Mouse (Mus musculus) liver, embryonic 16.5 days (tissue): Measurements from ENCODE around the gene Serpinb13. TPM values are rescaled to one million over a fixed set of nuclear protein-coding genes. Genes with fewer than 3 reads are reported as not detected.

Source experiments
- ATAC-seq: fragments of 200-750 bp; cut with Nextera tagmentation; 2 replicates; pipeline ENCODE4 v1.8.0; 2017; ENCODE audit warnings: low read depth, mild to moderate bottlenecking, moderate number of reproducible peaks, moderate library complexity
- H3K27ac ChIP-seq: fragments of 300-500 bp; sonication (generic); 2 replicates; pipeline ENCODE4 v1.5.1; 2014; ENCODE audit warnings: mild to moderate bottlenecking, low read length
- H3K27me3 ChIP-seq: fragments of 300-500 bp; sonication (generic); 2 replicates; pipeline ENCODE4 v1.6.1; 2014; ENCODE audit warnings: low read depth, low read length, mixed read lengths; ENCODE audit not compliant: control insufficient read depth, insufficient read depth
- H3K36me3 ChIP-seq: fragments of 300-500 bp; sonication (generic); 2 replicates; pipeline ENCODE4 v1.6.1; 2014; ENCODE audit warnings: mild to moderate bottlenecking; ENCODE audit not compliant: control insufficient read depth, insufficient read depth
- H3K4me1 ChIP-seq: fragments of 300-500 bp; sonication (generic); 2 replicates; pipeline ENCODE4 v1.6.1; 2014; ENCODE audit warnings: low read depth, low read length, mixed read lengths; ENCODE audit not compliant: control insufficient read depth
- H3K4me2 ChIP-seq: fragments of 300-500 bp; sonication (generic); 2 replicates; pipeline ENCODE4 v1.6.1; 2014; ENCODE audit warnings: low read depth, low read length, mixed read lengths
- H3K4me3 ChIP-seq: fragments of 300-500 bp; sonication (generic); 2 replicates; pipeline ENCODE4 v1.5.1; 2014; ENCODE audit warnings: low read depth, mild to moderate bottlenecking, low read length
- H3K9ac ChIP-seq: fragments of 300-500 bp; sonication (generic); 2 replicates; pipeline ENCODE4 v1.6.1; 2014; ENCODE audit warnings: low read depth, low read length
- H3K9me3 ChIP-seq: fragments of 300-500 bp; sonication (generic); replicated peaks from 2 replicates; pipeline ENCODE4 v1.6.1; 2016; ENCODE audit warnings: low read length; ENCODE audit not compliant: control insufficient read depth
- WGBS: fragments of 180-500 bp; shearing (Covaris S2); extraction: QIAGEN DNeasy Blood & Tissue Kit; methylation state at CpG from one replicate; pipeline ENCODE4 v1.1.7; 2014; ENCODE audit not compliant: insufficient replicate concordance; 5-methylcytosine and 5-hydroxymethylcytosine counted together
- polyA plus RNA-seq: library from polyadenylated mRNA; unstranded; fragments of >200 nt; fragmentation: Nextera tagmentation; extraction: Ambion mirVana; gene quantifications from 2 replicates; pipeline ENCODE4 v1.2.1, GENCODE M21; 2015

Serpinb13 gene
- polyA plus RNA-seq, result not detected in 2 replicates

DNA sequence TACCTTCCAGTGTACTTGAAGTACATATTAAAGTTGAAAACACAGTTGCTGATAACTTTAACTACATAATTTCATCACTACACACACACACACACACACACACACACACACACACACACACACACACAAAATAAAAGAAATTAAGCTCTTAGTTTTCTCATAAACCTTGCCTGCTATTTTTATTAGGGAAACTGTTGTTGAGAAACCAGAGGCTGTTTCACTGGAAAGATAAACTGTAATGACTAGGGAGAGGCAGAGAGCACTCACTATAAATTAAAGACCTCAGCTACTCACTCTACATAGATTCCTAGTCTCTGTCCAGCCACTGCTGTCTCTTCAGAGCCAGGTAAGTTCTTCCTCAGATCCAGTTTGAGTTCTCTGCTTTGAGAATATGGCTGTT, at the start of gene Serpinb13:
TSS of gene Serpinb13 (plus strand) at position 301 of the 400 bp plus-strand sequence.
- H3K4me2 ChIP-seq, result no peak within 1 kb of the TSS
- H3K9me3 ChIP-seq, result no peaks in the 10 kb centered on the region
- H3K9ac ChIP-seq, result no peak within 1 kb of the TSS
- no peak within 1 kb of the TSS for H3K4me3 ChIP-seq
- H3K4me1 ChIP-seq, result no peaks in the 10 kb centered on the region
- H3K27ac ChIP-seq, result no peak within 1 kb of the TSS
- no peak for ATAC-seq
- no peaks in the 10 kb centered on the region for H3K36me3 ChIP-seq
- no peaks in the 10 kb centered on the region for H3K27me3 ChIP-seq

DNA sequence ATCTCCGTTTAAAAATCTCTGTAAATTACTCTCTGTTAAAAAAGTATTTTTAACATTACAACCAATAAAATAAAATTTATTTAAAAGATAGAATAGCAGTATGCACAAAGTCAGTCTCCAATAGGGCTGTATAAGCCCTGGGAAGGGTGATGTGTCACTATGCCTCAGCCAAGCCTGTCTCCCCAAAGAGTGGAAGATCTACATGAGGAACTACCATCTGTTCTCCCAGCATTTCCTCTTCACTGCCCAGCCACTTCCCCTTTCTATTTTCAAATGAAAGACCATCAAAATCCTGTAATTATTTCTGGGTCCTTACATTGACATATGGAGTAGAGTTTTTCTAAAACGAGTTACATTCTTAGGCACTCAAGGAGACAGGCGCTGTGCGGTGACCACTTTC, 48.8 kb upstream of the Serpinb13 start:
- no peaks in the 10 kb centered on the region for H3K36me3 ChIP-seq
- no peaks in the 10 kb centered on the region for H3K27me3 ChIP-seq
- no peaks in the 10 kb centered on the region for H3K9me3 ChIP-seq
- H3K4me2 ChIP-seq, result no peak overlapping the region
- ATAC-seq, result no peak
- H3K9ac ChIP-seq, result no peak overlapping the region
- H3K27ac ChIP-seq, result no peak overlapping the region
- 18% methylated on average over 4 of the region's 4 CpGs for WGBS
- no peaks in the 10 kb centered on the region for H3K4me1 ChIP-seq
- H3K4me3 ChIP-seq, result no peak overlapping the region

DNA sequence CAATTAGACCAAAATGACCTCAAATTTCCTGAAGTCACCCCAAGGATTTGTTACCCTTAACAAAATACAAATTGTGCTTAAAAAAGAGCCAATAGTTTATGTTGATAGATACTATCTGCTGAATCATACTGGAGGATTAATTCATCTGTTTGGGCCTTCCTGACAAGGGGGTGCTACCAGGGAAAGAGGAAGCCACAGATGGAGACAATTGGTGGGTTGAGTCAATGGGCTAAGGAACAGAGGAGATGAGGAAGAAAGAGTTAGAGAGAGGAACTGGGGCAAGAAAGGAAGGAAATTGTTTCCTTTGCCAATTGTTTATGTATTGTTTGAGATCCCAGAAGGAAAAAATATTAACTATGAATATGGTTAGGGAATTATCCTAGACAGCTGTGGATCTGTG, 47.1 kb upstream of the Serpinb13 start:
- H3K4me2 ChIP-seq, result no peak overlapping the region
- ATAC-seq, result no peak
- H3K27me3 ChIP-seq, result no peaks in the 10 kb centered on the region
- H3K9ac ChIP-seq, result no peak overlapping the region
- H3K9me3 ChIP-seq, result no peaks in the 10 kb centered on the region
- no peaks in the 10 kb centered on the region for H3K4me1 ChIP-seq
- no peaks in the 10 kb centered on the region for H3K36me3 ChIP-seq
- no peak overlapping the region for H3K4me3 ChIP-seq
- no peak overlapping the region for H3K27ac ChIP-seq

DNA sequence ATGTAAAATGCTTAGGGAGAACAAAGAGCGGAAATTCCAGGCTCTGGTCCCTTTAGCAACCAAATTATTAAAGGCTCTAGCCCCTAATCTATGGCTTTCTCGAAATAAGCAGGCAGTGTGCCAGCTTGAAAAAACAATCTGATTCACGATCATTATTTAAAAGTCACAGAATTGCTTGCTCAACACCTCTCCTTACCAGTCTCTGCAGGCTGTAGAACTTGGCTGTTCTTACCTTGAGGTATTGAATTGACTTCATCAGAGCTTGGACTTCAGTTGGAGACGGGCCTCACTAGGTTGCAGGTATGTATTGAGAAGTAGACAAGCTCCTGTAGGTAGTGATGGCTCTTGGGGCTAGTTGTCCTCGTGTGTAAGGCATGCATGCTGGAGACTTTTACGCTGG, 46.5 kb upstream of the Serpinb13 start, which contains the start of gene Serpinb12:
TSS of gene Serpinb12 (plus strand) at position 185 of the 400 bp plus-strand sequence.
- no peak within 1 kb of the TSS for H3K4me3 ChIP-seq
- no peak within 1 kb of the TSS for H3K9ac ChIP-seq
- WGBS, result 50% methylated on average over 6 of the region's 6 CpGs
- no peak for ATAC-seq
- H3K36me3 ChIP-seq, result no peaks in the 10 kb centered on the region
- no peak within 1 kb of the TSS for H3K27ac ChIP-seq
- H3K9me3 ChIP-seq, result no peaks in the 10 kb centered on the region
- no peaks in the 10 kb centered on the region for H3K27me3 ChIP-seq
- H3K4me1 ChIP-seq, result no peaks in the 10 kb centered on the region
- no peak within 1 kb of the TSS for H3K4me2 ChIP-seq

DNA sequence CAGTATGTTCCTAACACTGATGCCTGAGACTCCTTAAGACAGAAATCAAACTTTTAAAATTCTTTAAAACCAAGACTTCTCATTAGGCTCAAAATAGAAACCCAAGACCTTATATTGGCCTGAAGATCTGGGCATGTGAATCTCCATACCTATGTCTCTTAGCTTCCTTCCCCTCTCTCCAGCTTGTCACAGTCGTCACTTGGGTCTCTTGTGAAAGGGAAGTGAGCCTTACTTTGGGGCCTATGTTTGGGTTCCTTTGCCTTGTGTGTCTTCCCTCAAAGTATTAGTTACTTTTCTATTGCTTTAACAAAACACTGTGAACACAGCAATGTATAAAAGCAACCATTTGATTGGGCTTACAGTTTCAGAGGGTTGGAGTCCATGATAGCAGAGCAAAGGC, 33.6 kb upstream of the Serpinb13 start:
- Histone ChIP-seq H3K4me2 (no peak overlapping the region), H3K4me1 (no peaks in the 10 kb centered on the region), H3K36me3 (no peaks in the 10 kb centered on the region), H3K27me3 (no peaks in the 10 kb centered on the region), H3K9ac (no peak overlapping the region), H3K27ac (no peak overlapping the region), H3K9me3 (no peaks in the 10 kb centered on the region), H3K4me3 (no peak overlapping the region)
- 38% methylated on average over 1 of the region's 1 CpGs for WGBS
- no peak for ATAC-seq

DNA sequence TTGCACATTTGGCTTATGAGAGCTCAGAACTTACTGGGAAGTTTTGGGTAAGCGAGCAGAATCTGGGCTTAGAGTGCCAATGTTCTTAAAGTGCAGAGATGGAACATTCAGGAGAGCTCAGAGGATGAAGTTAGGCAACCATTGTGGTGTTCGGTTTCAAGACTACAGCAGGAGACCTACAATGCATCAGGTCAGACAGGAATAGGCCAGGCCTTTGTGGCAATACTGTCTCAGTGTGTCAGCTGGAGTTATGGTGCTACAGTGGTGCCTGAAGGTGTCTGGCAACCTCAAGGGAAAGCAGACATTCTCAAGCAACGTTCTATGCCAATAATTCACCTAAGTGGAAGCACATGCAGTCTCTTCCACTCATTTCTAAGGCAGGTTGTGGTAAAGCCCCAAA, 20.8 kb upstream of the Serpinb13 start:
- no peak for ATAC-seq
- no peaks in the 10 kb centered on the region for H3K4me1 ChIP-seq
- H3K36me3 ChIP-seq, result no peaks in the 10 kb centered on the region
- H3K9ac ChIP-seq, result no peak overlapping the region
- H3K4me3 ChIP-seq, result no peak overlapping the region
- 49% methylated on average over 3 of the region's 3 CpGs for WGBS
- H3K27me3 ChIP-seq, result no peaks in the 10 kb centered on the region
- H3K4me2 ChIP-seq, result no peak overlapping the region
- no peak overlapping the region for H3K27ac ChIP-seq
- no peaks in the 10 kb centered on the region for H3K9me3 ChIP-seq

DNA sequence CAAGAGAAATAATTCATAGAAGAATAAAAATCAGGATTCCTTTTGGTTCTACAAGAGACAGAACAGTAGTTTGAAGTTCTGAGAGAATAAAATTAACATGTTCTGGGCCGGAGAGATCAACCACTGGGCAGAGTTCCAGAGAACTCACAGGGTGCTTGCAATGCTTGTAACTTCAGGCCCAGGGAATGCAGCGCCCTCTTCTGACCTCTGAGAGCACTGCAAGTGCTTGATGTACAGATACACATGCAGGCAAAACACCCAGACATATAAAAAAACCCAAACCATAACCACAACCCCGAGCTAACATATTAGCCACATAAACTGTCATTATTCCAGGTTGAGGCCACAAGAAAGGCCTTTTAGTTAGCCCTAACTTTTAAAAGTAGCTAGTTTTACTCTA, 19.8 kb upstream of the Serpinb13 start:
- WGBS, result 12% methylated on average over 3 of the region's 3 CpGs

DNA sequence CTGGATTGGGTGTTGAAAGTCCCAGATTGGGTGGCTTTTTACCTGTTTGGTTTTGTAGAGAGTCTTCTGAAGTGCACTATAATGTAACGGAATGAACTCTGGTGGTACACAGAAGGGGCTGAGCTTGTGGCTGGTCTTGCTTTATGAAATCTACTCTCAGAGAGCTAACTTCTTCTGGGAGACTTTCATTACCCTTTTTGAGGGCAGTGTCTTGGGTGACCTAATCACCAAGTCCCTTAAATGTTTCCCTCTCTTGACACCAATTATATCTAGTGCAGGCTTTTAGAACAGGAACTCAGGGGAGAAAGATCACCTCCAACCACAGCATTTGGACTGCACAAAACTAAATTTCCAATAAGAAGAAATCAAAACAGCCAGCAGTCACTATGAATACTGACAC, 2.3 kb downstream of the Serpinb13 start:
- H3K4me1 ChIP-seq, result no peaks in the 10 kb centered on the region
- H3K4me2 ChIP-seq, result no peak overlapping the region
- H3K9ac ChIP-seq, result no peak overlapping the region
- no peak for ATAC-seq
- H3K4me3 ChIP-seq, result no peak overlapping the region
- no peaks in the 10 kb centered on the region for H3K27me3 ChIP-seq
- no peaks in the 10 kb centered on the region for H3K9me3 ChIP-seq
- WGBS, result 67% methylated on average over 1 of the region's 1 CpGs
- H3K27ac ChIP-seq, result no peak overlapping the region
- no peaks in the 10 kb centered on the region for H3K36me3 ChIP-seq

More for the DNA sequence above, 19.8 kb upstream of the Serpinb13 start:
- Histone ChIP-seq H3K9me3 (no peaks in the 10 kb centered on the region), H3K9ac (no peak overlapping the region), H3K4me2 (no peak overlapping the region), H3K4me3 (no peak overlapping the region), H3K27ac (no peak overlapping the region), H3K4me1 (no peaks in the 10 kb centered on the region), H3K27me3 (no peaks in the 10 kb centered on the region), H3K36me3 (no peaks in the 10 kb centered on the region)
- ATAC-seq, result no peak

DNA sequence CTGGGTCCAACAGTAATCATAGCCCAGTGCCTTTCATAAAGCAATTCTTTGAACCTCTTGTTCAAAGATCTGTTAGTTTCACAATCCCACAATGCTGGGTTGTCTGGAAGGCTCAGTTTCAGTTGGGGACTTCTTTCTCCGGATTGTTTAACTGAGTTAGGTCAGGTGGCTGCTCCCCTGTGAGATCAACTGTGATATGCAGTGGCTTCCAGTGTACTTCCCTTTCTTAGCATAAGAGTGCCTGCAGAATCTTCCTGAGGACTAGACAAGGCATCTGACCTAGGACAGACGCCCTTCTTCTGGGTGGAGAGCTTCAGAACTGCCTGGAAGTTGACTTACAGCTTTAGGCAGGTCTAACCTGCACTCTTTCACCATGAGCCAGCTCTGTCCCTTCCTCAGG, 3.1 kb downstream of the Serpinb13 start:
- 20% methylated on average over 2 of the region's 2 CpGs for WGBS
- no peak for ATAC-seq
- Histone ChIP-seq H3K9ac (no peak overlapping the region), H3K27me3 (no peaks in the 10 kb centered on the region), H3K4me3 (no peak overlapping the region), H3K9me3 (no peaks in the 10 kb centered on the region), H3K36me3 (no peaks in the 10 kb centered on the region), H3K27ac (no peak overlapping the region), H3K4me2 (no peak overlapping the region), H3K4me1 (no peaks in the 10 kb centered on the region)

DNA sequence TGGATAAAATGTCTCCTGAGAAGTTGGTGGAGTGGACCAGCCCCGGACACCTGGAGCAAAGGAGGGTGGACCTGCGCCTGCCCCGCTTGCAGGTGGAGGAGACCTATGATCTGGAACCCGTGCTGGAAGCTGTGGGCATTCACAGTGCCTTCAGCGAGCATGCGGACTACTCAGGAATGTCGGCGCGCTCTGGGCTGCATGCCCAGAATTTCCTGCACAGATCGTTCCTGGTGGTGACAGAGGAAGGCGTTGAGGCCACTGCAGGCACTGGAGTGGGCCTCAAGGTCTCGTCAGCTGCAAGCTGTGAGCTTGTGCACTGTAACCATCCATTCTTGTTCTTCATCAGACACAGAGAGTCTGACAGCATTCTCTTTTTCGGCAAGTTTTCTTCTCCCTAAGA, 19.6 kb downstream of the Serpinb13 start:
- H3K36me3 ChIP-seq, result no peaks in the 10 kb centered on the region
- no peaks in the 10 kb centered on the region for H3K9me3 ChIP-seq
- ATAC-seq, result no peak
- no peak overlapping the region for H3K9ac ChIP-seq
- H3K4me3 ChIP-seq, result no peak overlapping the region
- H3K4me2 ChIP-seq, result no peak overlapping the region
- no peak overlapping the region for H3K27ac ChIP-seq
- no peaks in the 10 kb centered on the region for H3K4me1 ChIP-seq
- 60% methylated on average over 13 of the region's 13 CpGs for WGBS
- H3K27me3 ChIP-seq, result no peaks in the 10 kb centered on the region
